Mouse (Mus musculus) kidney, adult 2 months (tissue): Measurements from ENCODE around the gene Stk11. TPM values are rescaled to one million over a fixed set of nuclear protein-coding genes. Genes with fewer than 3 reads are reported as not detected.

Experiments
- DNase-seq: peaks from one replicate; pipeline ENCODE4 v3.0.0; 2021
- H3K27ac ChIP-seq: fragments of 200-500 bp; 2 replicates; pipeline ENCODE4 v1.5.1; 2012; ENCODE audit warnings: low read depth, low read length, control low read depth, inconsistent platforms; ENCODE audit not compliant: insufficient read depth
- H3K27me3 ChIP-seq: fragments of 200-500 bp; replicated peaks from 2 replicates; pipeline ENCODE4 v1.6.1; 2012; ENCODE audit warnings: mild to moderate bottlenecking, moderate library complexity, low read length, inconsistent platforms; ENCODE audit not compliant: control insufficient read depth, insufficient read depth
- H3K36me3 ChIP-seq: fragments of 200-500 bp; 2 replicates; pipeline ENCODE4 v1.6.1; 2012; ENCODE audit warnings: mild to moderate bottlenecking, moderate library complexity, low read length, inconsistent platforms; ENCODE audit not compliant: control insufficient read depth, insufficient read depth
- H3K4me1 ChIP-seq: fragments of 200-500 bp; 2 replicates; pipeline ENCODE4 v1.6.1; 2011; ENCODE audit warnings: low read length; ENCODE audit not compliant: control insufficient read depth, insufficient read depth
- H3K4me3 ChIP-seq: fragments of 200-500 bp; 2 replicates; pipeline ENCODE4 v1.5.1; 2011; ENCODE audit warnings: mild to moderate bottlenecking, low read depth, low read length, control low read depth; ENCODE audit not compliant: insufficient read depth
- CTCF ChIP-seq: fragments of 200-500 bp; conservative IDR thresholded peaks from 2 replicates; pipeline ENCODE4 v1.5.1; 2011; ENCODE audit warnings: low read depth, mild to moderate bottlenecking, control low read depth, low read length, moderate library complexity, mixed read lengths; ENCODE audit not compliant: insufficient read depth, insufficient read length
- POLR2A ChIP-seq: fragments of 200-500 bp; IDR thresholded peaks from one replicate; pipeline ENCODE4 v1.6.1; 2011; ENCODE audit warnings: low read depth, low read length, control low read depth
- WGBS: fragments of 180-500 bp; shearing (Covaris S2); methylation state at CpG from one replicate; pipeline ENCODE4 v1.1.7; 2018; 5-methylcytosine and 5-hydroxymethylcytosine counted together
- polyA plus RNA-seq: library from polyadenylated mRNA; depleted of rRNA; stranded (reverse); fragments of >200 nt; gene quantifications from 2 replicates; pipeline ENCODE4 v1.2.3, GENCODE M21; 2012; rRNA removed

The Stk11 gene
- polyA plus RNA-seq = 114 and 117 TPM in 2 replicates

GRCm38 (mm10) chr10:80115290-80115943 is at the start of gene Stk11:
TSS of gene Stk11 (plus strand) at chr10:80115803.
- under 1% methylated on average over 70 of the region's 70 CpGs for WGBS
- Histone ChIP-seq H3K4me1 (peaks cover 9% of the 10 kb centered on the region; the same call in 1 of the 2 replicates), H3K4me3 (peak within 1 kb of the TSS; percentile 86), H3K36me3 (no peaks in the 10 kb centered on the region), H3K27ac (peak within 1 kb of the TSS; percentile 90), H3K27me3 (no peaks in the 10 kb centered on the region)
- no peak for TF ChIP-seq CTCF
- peak; percentile 44 for TF ChIP-seq POLR2A
- DNase-seq = peak; percentile 100

- no peaks in the 10 kb centered on the region for H3K36me3 ChIP-seq
- H3K27me3 ChIP-seq = no peaks in the 10 kb centered on the region
- WGBS = 77% methylated on average over 7 of the region's 7 CpGs
- TF ChIP-seq POLR2A (no peak), CTCF (no peak)
- H3K27ac ChIP-seq = no peak overlapping the region
- H3K4me3 ChIP-seq = no peak overlapping the region
- peaks cover 34% of the 10 kb centered on the region for H3K4me1 ChIP-seq
- peak; percentile 57 for DNase-seq
These were observed 46.4 kb upstream of the Stk11 start for GRCm38 (mm10) chr10:80069251-80069650.

GRCm38 (mm10) chr10:80069948-80070450 is 45.6 kb upstream of the Stk11 start:
- Histone ChIP-seq H3K4me1 (peaks cover 37% of the 10 kb centered on the region), H3K36me3 (no peaks in the 10 kb centered on the region), H3K27me3 (no peaks in the 10 kb centered on the region), H3K4me3 (no peak overlapping the region), H3K27ac (no peak overlapping the region)
- no peak for DNase-seq
- 83% methylated on average over 4 of the region's 4 CpGs for WGBS
- TF ChIP-seq POLR2A (no peak), CTCF (no peak)

GRCm38 (mm10) chr10:80070837-80071515 is 44.6 kb upstream of the Stk11 start:
- DNase-seq = peak; percentile 96
- Histone ChIP-seq H3K4me3 (no peak overlapping the region), H3K4me1 (peaks cover 37% of the 10 kb centered on the region), H3K27ac (peak overlapping the region; percentile 84), H3K27me3 (no peaks in the 10 kb centered on the region), H3K36me3 (no peaks in the 10 kb centered on the region)
- TF ChIP-seq CTCF = no peak
- no peak for TF ChIP-seq POLR2A
- WGBS = 38% methylated on average over 9 of the region's 9 CpGs

GRCm38 (mm10) chr10:80071516-80071900 is 44.1 kb upstream of the Stk11 start:
- Histone ChIP-seq H3K4me3 (no peak overlapping the region), H3K36me3 (no peaks in the 10 kb centered on the region)
- 15% methylated on average over 3 of the region's 3 CpGs for WGBS

GRCm38 (mm10) chr10:80072623-80073489 is 42.7 kb upstream of the Stk11 start:
- peak; percentile 71 for DNase-seq
- no peak for TF ChIP-seq POLR2A
- no peak for TF ChIP-seq CTCF
- no peaks in the 10 kb centered on the region for H3K27me3 ChIP-seq
- peaks cover 37% of the 10 kb centered on the region for H3K4me1 ChIP-seq
- H3K36me3 ChIP-seq = no peaks in the 10 kb centered on the region
- no peak overlapping the region for H3K4me3 ChIP-seq
- 0 out of 2 replicates have a peak overlapping the region, but pooled peaks have one; percentile 2 for H3K27ac ChIP-seq
- 65% methylated on average over 20 of the region's 20 CpGs for WGBS

More at GRCm38 (mm10) chr10:80071516-80071900, 44.1 kb upstream of the Stk11 start:
- TF ChIP-seq POLR2A (no peak), CTCF (no peak)
- H3K27ac ChIP-seq = peak overlapping the region; percentile 84
- DNase-seq = peak; percentile 75
- no peaks in the 10 kb centered on the region for H3K27me3 ChIP-seq
- H3K4me1 ChIP-seq = peaks cover 37% of the 10 kb centered on the region

- TF ChIP-seq POLR2A (no peak), CTCF (peak; percentile 31; the same call in 1 of the 2 replicates)
- DNase-seq = peak; percentile 83
- peak overlapping the region; percentile 82 for H3K27ac ChIP-seq
- peak overlapping the region; percentile 54 for H3K4me3 ChIP-seq
- H3K27me3 ChIP-seq = no peaks in the 10 kb centered on the region
- no peaks in the 10 kb centered on the region for H3K36me3 ChIP-seq
- WGBS = 34% methylated on average over 28 of the region's 28 CpGs
- peaks cover 37% of the 10 kb centered on the region for H3K4me1 ChIP-seq
These were observed 40.6 kb upstream of the Stk11 start for GRCm38 (mm10) chr10:80074813-80075601.
